Mouse (Mus musculus) thymus, adult 2 months (tissue): ENCODE data around the gene Syne1. TPM values are rescaled to one million over a fixed set of nuclear protein-coding genes. Genes with fewer than 3 reads are reported as not detected.

Experiments used
- DNase-seq: peaks from one replicate; pipeline ENCODE4 v3.0.0; 2021
- H3K27ac ChIP-seq: fragments of 200-500 bp; 2 replicates; pipeline ENCODE4 v1.5.1; 2012; ENCODE audit warnings: low read length, control low read depth; ENCODE audit not compliant: control insufficient read depth, insufficient read depth
- H3K27me3 ChIP-seq: fragments of 200-500 bp; 2 replicates; pipeline ENCODE4 v1.6.1; 2012; ENCODE audit warnings: mild to moderate bottlenecking, low read length, moderate library complexity, mixed read lengths; ENCODE audit not compliant: control insufficient read depth, insufficient read depth
- H3K36me3 ChIP-seq: fragments of 200-500 bp; 2 replicates; pipeline ENCODE4 v1.6.1; 2012; ENCODE audit warnings: mild to moderate bottlenecking, low read length, moderate library complexity; ENCODE audit not compliant: control insufficient read depth, insufficient read depth
- H3K4me1 ChIP-seq: fragments of 200-500 bp; replicated peaks from 2 replicates; pipeline ENCODE4 v1.6.1; 2012; ENCODE audit warnings: low read length; ENCODE audit not compliant: control insufficient read depth, insufficient read depth
- H3K4me3 ChIP-seq: fragments of 200-500 bp; 2 replicates; pipeline ENCODE4 v1.5.1; 2012; ENCODE audit warnings: mild to moderate bottlenecking, low read length, control low read depth, moderate library complexity; ENCODE audit not compliant: control insufficient read depth, insufficient read depth
- CTCF ChIP-seq: fragments of 200-500 bp; IDR thresholded peaks from 2 replicates; pipeline ENCODE4 v1.5.1; 2012; ENCODE audit warnings: mild to moderate bottlenecking, control low read depth, low read length, moderate library complexity, borderline replicate concordance; ENCODE audit not compliant: control insufficient read depth, poor library complexity, insufficient read depth; ENCODE audit errors: extremely low read depth
- POLR2A ChIP-seq: fragments of 200-500 bp; IDR thresholded peaks from 2 replicates; pipeline ENCODE4 v1.6.1; 2012; ENCODE audit warnings: mild to moderate bottlenecking, low read length, control low read depth, moderate library complexity; ENCODE audit not compliant: control insufficient read depth, poor library complexity, insufficient read depth; ENCODE audit errors: extremely low read depth
- WGBS: fragments of 180-500 bp; shearing (Covaris S2); methylation state at CpG from one replicate; pipeline ENCODE4 v1.1.7; 2018; 5-methylcytosine and 5-hydroxymethylcytosine counted together
- polyA plus RNA-seq: library from polyadenylated mRNA; depleted of rRNA; stranded (reverse); fragments of >200 nt; gene quantifications from 2 replicates; pipeline ENCODE4 v1.2.3, GENCODE M21; 2012

The Syne1 gene
- polyA plus RNA-seq, 1 experiment = 33.5 TPM

DNA sequence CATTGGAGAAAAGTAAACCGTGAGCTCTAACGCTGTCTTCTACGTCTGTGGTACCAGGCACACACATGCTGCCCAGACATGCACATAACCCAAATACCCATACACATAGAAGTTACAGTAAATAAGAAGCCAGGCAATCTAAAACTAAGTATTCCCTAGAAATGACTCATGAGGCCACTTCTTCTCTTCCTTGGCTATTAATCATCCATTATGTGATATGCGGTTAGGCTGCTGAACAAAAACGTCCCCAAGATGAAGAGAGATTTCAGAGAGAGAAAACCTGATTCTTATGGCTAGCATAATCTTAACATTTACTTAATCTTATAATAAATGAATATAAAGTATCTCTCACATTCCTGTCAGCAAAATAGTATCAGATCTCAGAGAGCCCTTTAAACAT is 409.8 kb downstream of the Syne1 start:
- TF ChIP-seq CTCF (no peak), POLR2A (no peak)
- Histone ChIP-seq H3K4me3 (no peak overlapping the region), H3K4me1 (no peaks in the 10 kb centered on the region), H3K27ac (no peak overlapping the region), H3K36me3 (peaks cover 68% of the 10 kb centered on the region), H3K27me3 (no peaks in the 10 kb centered on the region)
- no peak for DNase-seq
- WGBS = 94% methylated on average over 5 of the region's 5 CpGs

DNA sequence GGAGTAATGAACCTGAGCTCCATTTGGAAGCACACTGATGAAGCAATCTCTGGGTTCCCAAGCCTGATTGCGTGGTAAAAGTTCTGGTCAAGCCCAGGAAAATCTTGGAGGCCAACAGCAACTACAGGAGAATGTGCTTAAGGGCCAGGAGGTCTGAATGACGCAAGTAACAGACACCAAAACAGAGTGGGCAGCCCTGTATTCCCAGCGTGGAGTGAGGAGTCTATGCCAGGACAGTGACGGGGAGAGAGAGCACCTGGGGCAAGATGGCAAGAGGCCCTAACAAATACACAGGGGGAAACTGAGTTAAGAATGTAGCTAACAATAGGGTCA is 411.4 kb downstream of the Syne1 start:
- TF ChIP-seq CTCF = no peak
- no peak for TF ChIP-seq POLR2A
- no peak overlapping the region for H3K27ac ChIP-seq
- no peak for DNase-seq
- no peaks in the 10 kb centered on the region for H3K27me3 ChIP-seq
- WGBS = 95% methylated on average over 4 of the region's 4 CpGs
- H3K4me1 ChIP-seq = no peaks in the 10 kb centered on the region
- peaks cover 60% of the 10 kb centered on the region for H3K36me3 ChIP-seq
- no peak overlapping the region for H3K4me3 ChIP-seq

GRCm38 (mm10) chr10:5139246-5139931 is 411.9 kb downstream of the Syne1 start:
- H3K27me3 ChIP-seq = no peaks in the 10 kb centered on the region
- no peak overlapping the region for H3K27ac ChIP-seq
- TF ChIP-seq POLR2A = no peak
- no peak for TF ChIP-seq CTCF
- H3K36me3 ChIP-seq = peaks cover 56% of the 10 kb centered on the region
- WGBS = 96% methylated on average over 3 of the region's 3 CpGs
- H3K4me1 ChIP-seq = no peaks in the 10 kb centered on the region
- no peak overlapping the region for H3K4me3 ChIP-seq
- DNase-seq = no peak

DNA sequence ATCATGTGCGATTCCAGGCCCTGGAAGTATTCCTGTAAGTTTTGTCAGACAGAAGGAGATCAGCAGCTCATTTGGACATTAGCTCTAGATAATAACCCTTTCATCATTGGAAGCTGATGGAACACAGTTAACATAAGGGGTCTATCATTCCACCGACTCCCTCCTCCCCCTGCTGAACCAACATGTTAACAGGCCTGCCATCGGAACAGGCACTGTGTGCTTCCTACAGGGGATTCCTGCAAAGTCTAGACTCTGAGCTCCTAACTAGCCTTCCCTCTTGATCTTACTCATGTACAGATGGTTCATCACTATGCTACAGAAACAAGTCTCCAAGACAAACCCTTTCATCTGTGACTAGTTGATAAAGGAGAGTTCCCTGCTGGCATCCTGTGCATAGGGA is 419.2 kb downstream of the Syne1 start:
- H3K27me3 ChIP-seq = no peaks in the 10 kb centered on the region
- no peaks in the 10 kb centered on the region for H3K4me1 ChIP-seq
- H3K36me3 ChIP-seq = peaks cover 23% of the 10 kb centered on the region
- DNase-seq = no peak
- H3K27ac ChIP-seq = no peak overlapping the region
- WGBS = 96% methylated on average over 3 of the region's 3 CpGs
- TF ChIP-seq CTCF = no peak
- no peak for TF ChIP-seq POLR2A
- H3K4me3 ChIP-seq = no peak overlapping the region

GRCm38 (mm10) chr10:5130495-5130894 is 420.8 kb downstream of the Syne1 start:
- Histone ChIP-seq H3K36me3 (peaks cover 38% of the 10 kb centered on the region), H3K27ac (no peak overlapping the region), H3K4me1 (no peaks in the 10 kb centered on the region), H3K27me3 (no peaks in the 10 kb centered on the region), H3K4me3 (no peak overlapping the region)
- WGBS = 98% methylated on average over 1 of the region's 1 CpGs
- TF ChIP-seq POLR2A (no peak), CTCF (no peak)
- DNase-seq = no peak

DNA sequence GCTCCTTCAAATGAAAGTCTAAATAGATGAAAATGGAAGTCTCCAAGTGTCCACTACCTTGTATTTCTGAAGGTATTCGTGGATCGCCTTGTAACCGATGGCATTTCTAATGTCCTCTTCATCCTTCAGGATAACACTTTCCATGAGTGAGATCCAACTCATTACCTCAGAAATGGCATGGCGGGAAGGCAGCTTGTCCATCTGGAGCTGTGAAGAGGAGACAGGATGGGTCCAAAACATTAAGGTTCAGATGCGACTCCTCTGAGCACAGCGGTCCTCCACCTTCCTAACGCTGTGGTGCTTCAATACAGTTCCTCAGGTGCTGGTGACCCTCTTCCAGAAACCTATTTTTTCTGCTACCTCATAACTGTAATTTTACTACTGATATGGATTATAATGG is 426.5 kb downstream of the Syne1 start:
- peaks cover 79% of the 10 kb centered on the region for H3K36me3 ChIP-seq
- WGBS = 96% methylated on average over 7 of the region's 7 CpGs

DNA sequence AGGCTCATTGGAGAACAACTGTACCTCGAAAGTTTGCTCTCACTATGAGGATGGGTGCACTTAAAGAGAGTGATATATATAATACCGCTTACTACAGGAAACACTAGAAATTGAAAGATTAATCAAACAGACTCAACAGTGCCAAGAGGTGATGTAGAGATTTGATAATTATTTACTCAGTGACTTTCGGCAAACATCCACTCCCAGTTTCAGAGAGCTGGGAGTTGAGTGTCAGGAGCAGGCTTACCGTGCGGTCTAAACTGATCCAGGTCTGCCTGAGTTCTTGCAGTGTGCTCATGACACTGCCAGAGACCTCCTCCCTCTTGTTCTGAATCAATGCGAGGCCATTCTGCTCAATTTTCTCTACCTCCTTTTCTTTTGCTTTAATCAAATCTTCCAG is 434.6 kb downstream of the Syne1 start:
- no peak overlapping the region for H3K27ac ChIP-seq
- no peak for DNase-seq
- TF ChIP-seq CTCF = no peak
- no peak for TF ChIP-seq POLR2A
- WGBS = 95% methylated on average over 6 of the region's 6 CpGs
- H3K4me3 ChIP-seq = no peak overlapping the region
- no peaks in the 10 kb centered on the region for H3K27me3 ChIP-seq
- peaks cover 68% of the 10 kb centered on the region for H3K36me3 ChIP-seq
- no peaks in the 10 kb centered on the region for H3K4me1 ChIP-seq

More for the DNA sequence above, 426.5 kb downstream of the Syne1 start:
- H3K27ac ChIP-seq = no peak overlapping the region
- TF ChIP-seq CTCF (no peak), POLR2A (no peak)
- H3K4me3 ChIP-seq = no peak overlapping the region
- no peaks in the 10 kb centered on the region for H3K4me1 ChIP-seq
- no peaks in the 10 kb centered on the region for H3K27me3 ChIP-seq
- no peak for DNase-seq
